ENCODE assay signal across 8 mouse cellular contexts in the genomic region with DNA sequence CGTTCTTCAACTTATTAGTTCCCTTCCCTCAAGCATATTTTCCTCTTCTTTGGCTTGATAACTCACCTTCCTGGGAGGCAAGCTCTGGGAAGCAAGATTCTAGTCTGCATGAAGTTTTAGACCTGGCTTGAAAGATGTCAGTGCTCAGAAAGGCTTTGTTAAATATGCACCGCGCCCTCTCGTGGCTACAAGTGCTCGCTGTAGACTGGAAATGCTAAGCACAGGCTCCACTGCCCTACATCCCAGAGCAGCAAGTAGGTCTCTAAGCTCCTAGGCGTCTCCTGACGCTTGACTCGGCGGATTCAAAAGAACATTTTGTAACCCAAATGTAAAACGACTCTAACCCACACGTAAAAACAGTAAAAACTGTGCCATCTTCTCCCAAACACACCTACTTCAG. TPM values are rescaled to one million over a fixed set of nuclear protein-coding genes. Genes with fewer than 3 reads are reported as not detected.
A peak's percentile ranks its signal among the peaks of the same experiment; 100 is the strongest.
DNase-seq lines count a peak whose midpoint lies in the region; ATAC-seq and TF ChIP-seq lines count a peak whose summit lies in the region.

No protein-coding gene starts in this region.

- H3K27ac ChIP-seq in liver, adult 2 months (replicated peaks; ENCODE audit: insufficient read depth, low read depth, low read length), result no peak overlapping the region
- no peak overlapping the region for H3K27ac ChIP-seq in liver, embryonic 12.5 days
- no peak overlapping the region for H3K27ac ChIP-seq in intestine, embryonic 16.5 days (ENCODE audit: low read length)

- no peaks in the 10 kb centered on the region for H3K79me2 ChIP-seq in liver, adult 2 months (ENCODE audit: control insufficient read depth, insufficient read depth, low read length)

- no peak for TF ChIP-seq POLR2A in liver, adult 2 months (IDR thresholded peaks at IDR 0.05; ENCODE audit: extremely low read depth, insufficient read depth, low read length)

- no peaks in the 10 kb centered on the region for H3K27me3 ChIP-seq in liver, adult 2 months (ENCODE audit: control insufficient read depth, insufficient read depth, low read length)
- peaks cover 8% of the 10 kb centered on the region; the same call in 1 of the 2 replicates for H3K27me3 ChIP-seq in liver, embryonic 12.5 days (replicated peaks)
- no peaks in the 10 kb centered on the region; the same call in 1 of the 2 replicates for H3K27me3 ChIP-seq in intestine, embryonic 16.5 days (replicated peaks; ENCODE audit: control insufficient read depth, insufficient read depth, low read length)

- 7% methylated on average over 11 of the region's 11 CpGs for WGBS in liver, adult 2 months
- WGBS in liver, embryonic 12.5 days (ENCODE audit: insufficient replicate concordance), result 6% methylated on average over 11 of the region's 11 CpGs
- 6% methylated on average over 11 of the region's 11 CpGs for WGBS in intestine, embryonic 16.5 days

- intact Hi-C loops in left cerebral cortex, postnatal 14 days (cut with DNase I), result loop anchor here (2.0 to 5.0 kb wide), 3 partner anchors 90 to 484 kb away; no protein-coding TSS in a partner anchor

- H3K9me3 ChIP-seq in liver, embryonic 12.5 days (replicated peaks), result no peaks in the 10 kb centered on the region
- no peaks in the 10 kb centered on the region for H3K9me3 ChIP-seq in intestine, embryonic 16.5 days (ENCODE audit: control insufficient read depth, low read length)

- TF ChIP-seq CTCF in liver, adult 2 months (IDR thresholded peaks at IDR 0.05; ENCODE audit: low read depth, low read length), result peak; percentile 81

- H3K9ac ChIP-seq in liver, adult 2 months (ENCODE audit: low read depth, low read length), result no peak overlapping the region
- no peak overlapping the region for H3K9ac ChIP-seq in liver, embryonic 12.5 days
- H3K9ac ChIP-seq in intestine, embryonic 16.5 days (ENCODE audit: low read depth, low read length), result no peak overlapping the region

- no peaks in the 10 kb centered on the region; the same call in 1 of the 2 replicates for H3K4me1 ChIP-seq in liver, adult 2 months (ENCODE audit: control insufficient read depth, insufficient read depth, low read length)
- H3K4me1 ChIP-seq in liver, embryonic 12.5 days, result no peaks in the 10 kb centered on the region; the same call in 1 of the 2 replicates
- peaks cover 6% of the 10 kb centered on the region; the same call in 1 of the 2 replicates for H3K4me1 ChIP-seq in intestine, embryonic 16.5 days (ENCODE audit: control insufficient read depth, insufficient read depth, low read length)

- H3K36me3 ChIP-seq in liver, adult 2 months (ENCODE audit: control insufficient read depth, insufficient read depth, low read length), result no peaks in the 10 kb centered on the region
- H3K36me3 ChIP-seq in liver, embryonic 12.5 days, result no peaks in the 10 kb centered on the region
- no peaks in the 10 kb centered on the region for H3K36me3 ChIP-seq in intestine, embryonic 16.5 days (ENCODE audit: control insufficient read depth, insufficient read depth, low read length)

- no peak for ATAC-seq in liver, embryonic 12.5 days
- peak; percentile 75; the same call in 1 of the 2 replicates for ATAC-seq in intestine, embryonic 16.5 days
- ATAC-seq in monocyte, adult 5-6 weeks (replicated peaks; ENCODE audit: insufficient number of reproducible peaks, low FRiP score, low TSS enrichment, poor library complexity, severe bottlenecking), result peak; percentile 69; the same call in 1 of the 2 replicates

- H3K4me2 ChIP-seq in liver, embryonic 12.5 days, result no peak overlapping the region
- H3K4me2 ChIP-seq in intestine, embryonic 16.5 days (ENCODE audit: low read depth, low read length), result no peak overlapping the region

- no peak overlapping the region for H3K4me3 ChIP-seq in liver, adult 2 months (ENCODE audit: insufficient read depth, low read depth, low read length)
- H3K4me3 ChIP-seq in liver, embryonic 12.5 days, result no peak overlapping the region
- H3K4me3 ChIP-seq in intestine, embryonic 16.5 days (ENCODE audit: low read length), result no peak overlapping the region

- DNase-seq in liver, adult 2 months (ENCODE audit: extremely low read depth, low read depth, low spot score), result peak; percentile 56
- peak; percentile 55 for DNase-seq in cerebellum, adult 9-11 months
- peak; percentile 65 to 74 for DNase-seq in frontal cortex, postnatal 25 days (ENCODE audit: low spot score in 2 of 2)
- DNase-seq in left cerebral cortex, postnatal 14 days (ENCODE audit: low spot score in 2 of 2), result peak; percentile 88 to 94
- DNase-seq in spleen, postnatal 4 days (ENCODE audit: low spot score in 2 of 2), result peak; percentile 41 to 76

RNA-seq across cellular contexts. Expression of a gene that starts 44.3 kb away (rescaled TPM):
- 0.94 and 1.2 TPM in 2 replicates for total RNA-seq in liver, adult 2 months (2014; rRNA removed)
- 0.56 and 0.75 TPM in 2 replicates for polyA plus RNA-seq in liver, adult 2 months (2012; rRNA removed)
- polyA plus RNA-seq in liver, embryonic 12.5 days (2016; fragmentation: Nextera tagmentation; extraction: Ambion mirVana), result 0.07 TPM in 1 of 2 replicates, not detected in the other
- 0.43 and 0.56 TPM in 2 replicates for polyA plus RNA-seq in intestine, embryonic 16.5 days (2015; fragmentation: Nextera tagmentation; extraction: Ambion mirVana)
- total RNA-seq in left cerebral cortex, postnatal 14 days (2021), result not detected
- 1.6 to 4.2 TPM in 2 of 3 replicates, not detected in the other for total RNA-seq in monocyte, adult 5-6 weeks (2017)
